Mouse (Mus musculus) hindbrain, embryonic 10.5 days (tissue): ENCODE results near the gene Haus4. TPM values are rescaled to one million over a fixed set of nuclear protein-coding genes. Genes with fewer than 3 reads are reported as not detected.

ENCODE experiments used
- DNase-seq: peaks from one replicate; pipeline ENCODE4 v3.0.0-alpha.2; 2017; ENCODE audit warnings: low spot score
- H3K27ac ChIP-seq: fragments of 300-500 bp; sonication (generic); 2 replicates; pipeline ENCODE4 v1.5.1; 2016; ENCODE audit warnings: mild to moderate bottlenecking, moderate library complexity
- H3K27me3 ChIP-seq: fragments of 300-500 bp; sonication (generic); 2 replicates; pipeline ENCODE4 v1.6.1; 2016; ENCODE audit warnings: mild to moderate bottlenecking; ENCODE audit not compliant: poor library complexity, insufficient read depth, severe bottlenecking
- H3K36me3 ChIP-seq: fragments of 300-500 bp; sonication (generic); 2 replicates; pipeline ENCODE4 v1.6.1; 2016; ENCODE audit warnings: mild to moderate bottlenecking, moderate library complexity
- H3K4me1 ChIP-seq: fragments of 300-500 bp; sonication (generic); replicated peaks from 2 replicates; pipeline ENCODE4 v1.6.1; 2016; ENCODE audit warnings: mild to moderate bottlenecking
- H3K4me3 ChIP-seq: fragments of 300-500 bp; sonication (generic); 2 replicates; pipeline ENCODE4 v1.5.1; 2016; ENCODE audit warnings: mild to moderate bottlenecking, moderate library complexity
- H3K9me3 ChIP-seq: fragments of 300-500 bp; sonication (generic); 2 replicates; pipeline ENCODE4 v1.6.1; 2016; ENCODE audit warnings: mild to moderate bottlenecking, moderate library complexity
- WGBS: fragments of 180-500 bp; shearing (Covaris S2); methylation state at CpG from one replicate; pipeline ENCODE4 v1.1.7; 2016; 5-methylcytosine and 5-hydroxymethylcytosine counted together
- polyA plus RNA-seq: library from polyadenylated mRNA; unstranded; fragments of >200 nt; fragmentation: Nextera tagmentation; extraction: Ambion mirVana; gene quantifications from 2 replicates; pipeline ENCODE4 v1.2.1, GENCODE M21; 2016

The Haus4 gene
- polyA plus RNA-seq, 1 experiment from 2014 or later: 47.5 TPM

DNA sequence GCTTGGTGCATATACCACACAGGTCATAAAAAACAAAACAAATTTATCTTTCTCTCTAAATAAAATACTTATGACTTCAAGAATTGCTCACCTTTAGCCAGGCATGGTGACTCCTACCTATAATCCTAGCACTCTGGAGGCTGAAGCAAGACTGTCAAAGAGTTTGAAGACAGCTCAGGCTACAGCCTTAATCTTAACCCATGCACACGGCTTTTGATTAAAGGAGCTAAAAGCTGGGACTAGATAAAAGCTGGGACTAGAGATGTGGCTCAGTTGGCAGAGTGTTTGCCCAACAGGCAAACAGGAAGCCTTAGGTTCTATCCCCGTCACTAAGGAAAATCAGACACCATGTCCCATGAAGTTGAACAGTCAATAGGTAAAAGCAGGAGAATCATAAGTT lies 51.3 kb downstream of the Haus4 start:
- 88% methylated on average over 2 of the region's 2 CpGs for WGBS
- H3K36me3 ChIP-seq: peaks cover 24% of the 10 kb centered on the region
- H3K27me3 ChIP-seq: no peaks in the 10 kb centered on the region
- H3K27ac ChIP-seq: no peak overlapping the region
- DNase-seq: no peak
- 0 out of 2 replicates have a peak, but pooled peaks cover 4% of the 10 kb centered on the region for H3K9me3 ChIP-seq
- H3K4me3 ChIP-seq: no peak overlapping the region
- no peaks in the 10 kb centered on the region for H3K4me1 ChIP-seq

DNA sequence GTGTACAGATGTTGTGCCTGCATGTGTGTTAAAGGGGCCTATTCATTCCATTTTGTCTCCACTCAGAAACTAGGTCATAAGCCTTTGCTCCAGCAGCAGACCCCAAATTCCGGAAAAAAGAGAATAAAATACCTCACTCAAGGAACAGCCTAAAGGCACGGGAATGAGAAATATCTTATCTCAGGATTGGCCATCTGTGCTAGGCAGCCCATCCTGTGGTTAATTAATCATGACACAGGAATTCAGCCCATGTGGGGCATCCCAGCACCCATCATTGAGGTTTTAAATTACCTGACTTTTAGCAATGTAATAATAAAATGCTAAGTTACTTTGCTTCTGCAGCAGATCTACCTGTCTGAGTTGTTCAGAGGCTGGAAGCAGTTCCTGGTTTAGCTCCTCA lies 53.1 kb downstream of the Haus4 start:
- Histone ChIP-seq H3K27ac (no peak overlapping the region), H3K9me3 (0 out of 2 replicates have a peak, but pooled peaks cover 4% of the 10 kb centered on the region), H3K4me1 (no peaks in the 10 kb centered on the region), H3K4me3 (no peak overlapping the region), H3K27me3 (no peaks in the 10 kb centered on the region), H3K36me3 (peaks cover 7% of the 10 kb centered on the region)
- no peak for DNase-seq
- 83% methylated on average over 2 of the region's 2 CpGs for WGBS

DNA sequence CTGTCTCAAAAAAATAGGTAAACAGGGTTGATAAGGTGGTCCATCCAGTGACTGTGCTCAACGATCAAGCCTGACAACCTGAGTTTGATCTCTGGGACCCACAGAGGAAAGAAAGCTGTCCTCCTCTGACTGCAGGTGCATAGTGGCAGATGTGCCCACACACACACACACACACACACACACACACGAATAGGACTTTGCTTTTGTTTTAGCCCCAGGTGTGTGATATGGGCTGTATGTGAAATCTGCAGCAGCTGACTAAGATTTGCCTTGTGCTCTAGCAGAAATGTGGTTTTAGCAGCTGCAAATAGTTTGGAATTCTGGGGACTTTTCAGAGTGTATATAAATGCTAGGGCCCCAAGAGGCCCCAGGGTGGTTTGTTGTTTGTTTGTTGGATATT lies 55.1 kb downstream of the Haus4 start:
- no peak for DNase-seq
- H3K36me3 ChIP-seq: no peaks in the 10 kb centered on the region; the same call in 1 of the 2 replicates
- no peaks in the 10 kb centered on the region for H3K4me1 ChIP-seq
- no peak overlapping the region for H3K27ac ChIP-seq
- no peak overlapping the region for H3K4me3 ChIP-seq
- 0 out of 2 replicates have a peak, but pooled peaks cover 4% of the 10 kb centered on the region for H3K9me3 ChIP-seq
- 83% methylated on average over 2 of the region's 2 CpGs for WGBS
- no peaks in the 10 kb centered on the region for H3K27me3 ChIP-seq

DNA sequence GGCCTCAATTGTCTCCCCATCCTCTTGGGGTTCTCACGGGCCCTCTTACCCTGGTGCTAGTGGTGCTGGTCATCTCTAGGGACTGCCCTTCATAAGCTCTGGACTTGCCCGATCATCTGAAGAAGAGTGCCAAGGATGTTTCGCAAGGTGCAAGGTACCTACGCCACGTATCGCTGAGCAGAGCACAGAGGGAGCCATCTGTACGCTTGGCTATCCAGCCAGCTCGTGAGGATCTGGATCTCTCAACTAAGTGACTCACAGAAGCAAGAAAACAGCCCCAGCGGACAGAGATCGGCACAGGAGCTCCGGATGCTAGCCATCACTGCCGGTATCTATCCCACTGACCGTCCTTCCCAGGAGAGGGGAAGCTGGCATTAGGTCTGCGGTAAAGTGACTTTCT lies 57.7 kb downstream of the Haus4 start:
- no peaks in the 10 kb centered on the region; the same call in 1 of the 2 replicates for H3K4me1 ChIP-seq
- no peak overlapping the region for H3K4me3 ChIP-seq
- H3K27ac ChIP-seq: no peak overlapping the region
- H3K27me3 ChIP-seq: no peaks in the 10 kb centered on the region
- no peak for DNase-seq
- WGBS: 84% methylated on average over 14 of the region's 14 CpGs
- H3K9me3 ChIP-seq: 0 out of 2 replicates have a peak, but pooled peaks cover 2% of the 10 kb centered on the region
- no peaks in the 10 kb centered on the region for H3K36me3 ChIP-seq

DNA sequence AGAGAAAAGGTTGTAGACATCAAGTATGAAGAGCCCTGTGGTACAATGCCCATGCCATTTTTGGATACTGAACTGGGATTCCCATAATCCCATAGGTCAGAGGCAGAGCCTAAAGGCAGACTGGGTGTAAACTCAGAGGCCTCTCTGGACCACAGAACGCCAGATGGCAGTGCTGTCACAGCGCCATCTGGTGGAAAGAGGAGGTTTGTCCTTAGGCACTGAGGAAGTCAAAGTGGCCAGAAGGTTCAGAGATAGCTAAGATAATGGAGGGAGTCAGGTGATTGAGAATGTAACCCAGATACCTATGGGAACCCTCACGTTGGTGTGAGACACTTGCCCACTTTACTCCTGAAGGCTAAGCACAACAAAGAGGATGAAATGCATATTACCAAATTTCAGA lies 60.2 kb downstream of the Haus4 start:
- Histone ChIP-seq H3K36me3 (no peaks in the 10 kb centered on the region), H3K4me3 (no peak overlapping the region), H3K27me3 (no peaks in the 10 kb centered on the region), H3K4me1 (no peaks in the 10 kb centered on the region; the same call in 1 of the 2 replicates), H3K27ac (no peak overlapping the region), H3K9me3 (no peaks in the 10 kb centered on the region)
- WGBS: 4% methylated on average over 3 of the region's 3 CpGs
- peak; percentile 69 for DNase-seq

DNA sequence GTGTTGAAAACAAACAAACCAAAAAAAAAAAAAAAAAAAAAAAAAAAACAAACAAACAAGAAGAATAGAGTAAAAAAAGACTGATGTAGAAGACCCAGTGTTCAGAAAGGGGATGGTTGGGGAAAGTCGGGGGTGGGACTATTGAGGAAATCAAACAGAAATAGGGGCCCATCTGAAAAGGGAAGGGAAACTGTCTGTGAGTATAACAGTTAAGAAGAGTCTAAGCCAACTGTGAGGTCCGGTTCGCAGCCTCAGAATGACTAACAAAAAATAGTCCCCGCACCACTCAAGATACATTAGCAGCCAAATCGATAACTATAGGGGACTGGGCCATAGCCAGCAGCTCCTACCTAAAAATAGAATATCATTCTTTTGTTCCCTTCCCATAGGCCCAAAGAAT lies 61.2 kb downstream of the Haus4 start:
- Histone ChIP-seq H3K36me3 (no peaks in the 10 kb centered on the region), H3K27ac (no peak overlapping the region), H3K4me1 (no peaks in the 10 kb centered on the region; the same call in 1 of the 2 replicates), H3K27me3 (no peaks in the 10 kb centered on the region), H3K9me3 (no peaks in the 10 kb centered on the region), H3K4me3 (no peak overlapping the region)
- 95% methylated on average over 5 of the region's 5 CpGs for WGBS
- no peak for DNase-seq

DNA sequence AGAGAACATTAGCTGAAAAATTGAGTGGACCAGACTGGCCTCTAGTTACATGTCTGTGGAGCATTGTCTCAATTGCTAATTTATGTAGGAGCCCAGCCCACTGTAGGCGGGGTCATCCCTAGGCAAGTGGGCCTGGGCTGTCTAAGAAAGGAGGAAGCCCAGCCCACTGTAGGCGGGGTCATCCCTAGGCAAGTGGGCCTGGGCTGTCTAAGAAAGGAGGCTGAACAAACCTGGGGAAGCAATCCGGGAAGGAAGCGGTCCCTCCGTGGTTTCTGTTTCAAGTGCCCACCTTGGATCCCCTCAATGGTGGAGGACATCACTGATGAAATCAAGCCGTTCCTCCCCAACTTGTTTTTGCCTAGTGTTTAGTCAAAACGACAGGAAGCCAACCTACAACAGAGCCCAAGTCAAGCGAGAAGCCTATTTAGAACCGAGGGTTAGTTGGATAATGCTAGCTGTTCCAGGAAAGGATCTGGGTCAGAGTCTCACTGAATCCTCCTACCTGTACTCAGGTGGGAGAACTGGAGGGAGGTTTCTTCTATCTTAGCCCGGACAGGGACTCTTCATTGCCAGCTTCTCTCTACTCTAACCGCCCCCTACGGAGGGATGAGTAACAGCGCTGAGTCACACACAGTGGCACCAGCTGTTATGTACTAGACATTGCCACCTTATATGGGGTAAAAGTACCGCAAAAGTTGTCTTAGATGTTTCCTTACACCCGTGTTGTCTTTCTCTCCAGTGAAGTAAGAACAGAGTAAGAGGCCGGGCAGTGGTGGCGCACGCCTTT lies 61.9 kb downstream of the Haus4 start:
- DNase-seq: no peak
- Histone ChIP-seq H3K9me3 (no peaks in the 10 kb centered on the region), H3K36me3 (no peaks in the 10 kb centered on the region), H3K4me3 (no peak overlapping the region), H3K27ac (no peak overlapping the region), H3K4me1 (no peaks in the 10 kb centered on the region; the same call in 1 of the 2 replicates), H3K27me3 (no peaks in the 10 kb centered on the region)
- WGBS: 68% methylated on average over 18 of the region's 18 CpGs

Other genes with a start within 250 kb of the Haus4 start
- gene Oxa1l, start 193.8 kb downstream of the Haus4 start, polyA plus RNA-seq: 47.1 and 48.4 TPM in 2 replicates
- 5.0 and 5.5 TPM in 2 replicates for gene Slc7a7, start 136.8 kb downstream of the Haus4 start, polyA plus RNA-seq
- 198 and 224 TPM in 2 replicates for gene Mrpl52, start 127.7 kb downstream of the Haus4 start, polyA plus RNA-seq
- 75.1 and 76.1 TPM in 2 replicates for gene Mmp14, start 123.0 kb downstream of the Haus4 start, polyA plus RNA-seq
- gene Lrp10, start 90.5 kb downstream of the Haus4 start, polyA plus RNA-seq: 30.9 and 32.4 TPM in 2 replicates
- 20.8 and 40.2 TPM in 2 replicates for gene Rem2, start 78.5 kb downstream of the Haus4 start, polyA plus RNA-seq
- gene Prmt5, start 37.1 kb downstream of the Haus4 start, polyA plus RNA-seq: 133 and 145 TPM in 2 replicates
- gene Ajuba, start 22.9 kb upstream of the Haus4 start, polyA plus RNA-seq: 66.2 and 81.3 TPM in 2 replicates
- gene 4931414P19Rik, start 51.4 kb upstream of the Haus4 start, polyA plus RNA-seq: 8.3 and 9.5 TPM in 2 replicates
- 500 and 517 TPM in 2 replicates for gene Psmb5, start 63.4 kb upstream of the Haus4 start, polyA plus RNA-seq
- 0.04 and 0.16 TPM in 2 replicates for gene Psmb11, start 66.8 kb upstream of the Haus4 start, polyA plus RNA-seq
- not detected in 2 replicates for gene Gm17606, start 86.3 kb upstream of the Haus4 start, polyA plus RNA-seq
- gene Cdh24, start 86.7 kb upstream of the Haus4 start, polyA plus RNA-seq: 4.5 and 7.1 TPM in 2 replicates
- gene 1700123O20Rik, start 131.6 kb upstream of the Haus4 start, polyA plus RNA-seq: 108 and 116 TPM in 2 replicates
- 130 and 147 TPM in 2 replicates for gene Acin1, start 132.3 kb upstream of the Haus4 start, polyA plus RNA-seq
- 0.14 TPM in 2 replicates for gene Gm29776, start 144.2 kb upstream of the Haus4 start, polyA plus RNA-seq
- gene Cebpe, start 157.6 kb upstream of the Haus4 start, polyA plus RNA-seq: not detected in 2 replicates
- 1.8 and 3.5 TPM in 2 replicates for gene Slc7a8, start 227.3 kb upstream of the Haus4 start, polyA plus RNA-seq